Mouse (Mus musculus) hindbrain, postnatal 0 days (tissue): ENCODE measurements around the gene Rps21. TPM values are rescaled to one million over a fixed set of nuclear protein-coding genes. Genes with fewer than 3 reads are reported as not detected.

Source experiments
- ATAC-seq: fragments of 200-750 bp; cut with Nextera tagmentation; 2 replicates; pipeline ENCODE4 v1.8.0; 2017; ENCODE audit warnings: mild to moderate bottlenecking, moderate TSS enrichment, moderate library complexity
- DNase-seq: peaks from one replicate; pipeline ENCODE4 v3.0.0-alpha.2; 2015; ENCODE audit warnings: low spot score
- H3K27ac ChIP-seq: fragments of 300-500 bp; sonication (generic); 2 replicates; pipeline ENCODE4 v1.5.1; 2014; ENCODE audit warnings: mild to moderate bottlenecking
- H3K27me3 ChIP-seq: fragments of 300-500 bp; sonication (generic); 2 replicates; pipeline ENCODE4 v1.6.1; 2014; ENCODE audit warnings: low read length, mixed read lengths; ENCODE audit not compliant: insufficient read depth
- H3K36me3 ChIP-seq: fragments of 300-500 bp; sonication (generic); 2 replicates; pipeline ENCODE4 v1.6.1; 2014; ENCODE audit warnings: low read length, mixed read lengths; ENCODE audit not compliant: insufficient read depth
- H3K4me1 ChIP-seq: fragments of 300-500 bp; sonication (generic); 2 replicates; pipeline ENCODE4 v1.6.1; 2014; ENCODE audit warnings: antibody characterized with exemption, low read length, mixed read lengths; ENCODE audit not compliant: insufficient read depth
- H3K4me2 ChIP-seq: fragments of 300-500 bp; sonication (generic); 2 replicates; pipeline ENCODE4 v1.6.1; 2014; ENCODE audit warnings: low read depth, mild to moderate bottlenecking, low read length, moderate library complexity, mixed read lengths
- H3K4me3 ChIP-seq: fragments of 300-500 bp; sonication (generic); 2 replicates; pipeline ENCODE4 v1.5.1; 2014; ENCODE audit warnings: low read length
- H3K9ac ChIP-seq: fragments of 300-500 bp; sonication (generic); replicated peaks from 2 replicates; pipeline ENCODE4 v1.6.1; 2014; ENCODE audit warnings: mild to moderate bottlenecking, low read length, moderate library complexity, mixed read lengths
- H3K9me3 ChIP-seq: fragments of 300-500 bp; sonication (generic); 2 replicates; pipeline ENCODE4 v1.6.1; 2016; ENCODE audit warnings: low read length, mixed read lengths
- CTCF ChIP-seq: IDR thresholded peaks from 2 replicates; pipeline ENCODE4 v1.5.1; 2016; ENCODE audit warnings: antibody characterized with exemption, control low read depth, low read depth
- WGBS: fragments of 180-500 bp; shearing (Covaris S2); extraction: QIAGEN DNeasy Blood & Tissue Kit; methylation state at CpG from one replicate; pipeline ENCODE4 v1.1.7; 2014; 5-methylcytosine and 5-hydroxymethylcytosine counted together
- microRNA-seq, 2 experiments: library from miRNA; unstranded; fragments of <30 nt; microRNA quantifications; one replicate each; pipeline ENCODE4; 2016
- polyA plus RNA-seq: library from polyadenylated mRNA; unstranded; fragments of >200 nt; fragmentation: Nextera tagmentation; extraction: Ambion mirVana; gene quantifications from 2 replicates; pipeline ENCODE4 v1.2.1, GENCODE M21; 2015
- total RNA-seq: library from RNA; depleted of rRNA; stranded (reverse); fragments of >200 nt; gene quantifications from 2 replicates; pipeline ENCODE4 v1.2.3, GENCODE M21; 2014; rRNA removed

The Rps21 gene
- total and polyA plus RNA-seq, 2 experiments from 2014 or later, result 465 to 857 TPM

- Histone ChIP-seq H3K4me3 (no peak overlapping the region), H3K9me3 (no peaks in the 10 kb centered on the region), H3K4me1 (no peaks in the 10 kb centered on the region), H3K27ac (no peak overlapping the region), H3K36me3 (no peaks in the 10 kb centered on the region), H3K4me2 (no peak overlapping the region), H3K9ac (no peak overlapping the region), H3K27me3 (no peaks in the 10 kb centered on the region)
- no peak for TF ChIP-seq CTCF
- WGBS, result 52% methylated on average over 2 of the region's 2 CpGs
- DNase-seq, result no peak
- ATAC-seq, result no peak
These were observed 50.5 kb downstream of the Rps21 start for GRCm38 (mm10) chr2:180307680-180308079.

Small RNA genes lying within 50 kb of the gene (microRNA-seq; reads per million reads assigned to microRNA genes)
- gene Mir3091, result 0 to 0.88 reads per million in 2 experiments

Other genes starting within 250 kb of the Rps21 start
- gene Lsm14b, start 232.4 kb upstream of the Rps21 start, total RNA-seq, result 88.2 and 102 TPM in 2 replicates
- 21.0 and 21.3 TPM in 2 replicates for gene Lsm14b, start 232.4 kb upstream of the Rps21 start, polyA plus RNA-seq
- 196 and 230 TPM in 2 replicates for gene Psma7, start 214.9 kb upstream of the Rps21 start, total RNA-seq
- 585 TPM in 2 replicates for gene Psma7, start 214.9 kb upstream of the Rps21 start, polyA plus RNA-seq
- gene Ss18l1, start 214.9 kb upstream of the Rps21 start, total RNA-seq, result 80.7 and 100 TPM in 2 replicates
- gene Ss18l1, start 214.9 kb upstream of the Rps21 start, polyA plus RNA-seq, result 34.2 and 37.2 TPM in 2 replicates
- gene Mtg2, start 186.8 kb upstream of the Rps21 start, total RNA-seq, result 17.2 and 17.3 TPM in 2 replicates
- 23.3 and 23.9 TPM in 2 replicates for gene Mtg2, start 186.8 kb upstream of the Rps21 start, polyA plus RNA-seq
- gene Hrh3, start 152.9 kb upstream of the Rps21 start, total RNA-seq, result 5.9 and 11.4 TPM in 2 replicates
- 3.4 and 3.6 TPM in 2 replicates for gene Hrh3, start 152.9 kb upstream of the Rps21 start, polyA plus RNA-seq
- gene Osbpl2, start 138.1 kb upstream of the Rps21 start, total RNA-seq, result 39.2 and 44.0 TPM in 2 replicates
- gene Osbpl2, start 138.1 kb upstream of the Rps21 start, polyA plus RNA-seq, result 56.0 and 57.9 TPM in 2 replicates
- gene Adrm1, start 85.9 kb upstream of the Rps21 start, total RNA-seq, result 107 and 119 TPM in 2 replicates
- 207 and 210 TPM in 2 replicates for gene Adrm1, start 85.9 kb upstream of the Rps21 start, polyA plus RNA-seq
- gene Lama5, start 31.5 kb upstream of the Rps21 start, total RNA-seq, result 10.3 and 16.5 TPM in 2 replicates
- 2.7 and 3.5 TPM in 2 replicates for gene Lama5, start 31.5 kb upstream of the Rps21 start, polyA plus RNA-seq
- gene Cables2, start 16.1 kb downstream of the Rps21 start, total RNA-seq, result 56.8 and 60.5 TPM in 2 replicates
- 25.1 and 26.4 TPM in 2 replicates for gene Cables2, start 16.1 kb downstream of the Rps21 start, polyA plus RNA-seq
- not detected in 2 replicates for gene Rbbp8nl, start 32.5 kb downstream of the Rps21 start, total RNA-seq
- gene Rbbp8nl, start 32.5 kb downstream of the Rps21 start, polyA plus RNA-seq, result not detected in 2 replicates
- not detected in 2 replicates for gene Gata5, start 77.3 kb downstream of the Rps21 start, total RNA-seq
- gene Gata5, start 77.3 kb downstream of the Rps21 start, polyA plus RNA-seq, result not detected in 2 replicates
- gene Slco4a1, start 198.9 kb downstream of the Rps21 start, total RNA-seq, result 4.0 and 5.4 TPM in 2 replicates
- gene Slco4a1, start 198.9 kb downstream of the Rps21 start, polyA plus RNA-seq, result 2.0 and 2.9 TPM in 2 replicates
- gene Ntsr1, start 242.6 kb downstream of the Rps21 start, total RNA-seq, result 9.0 and 11.1 TPM in 2 replicates
- gene Ntsr1, start 242.6 kb downstream of the Rps21 start, polyA plus RNA-seq, result 2.8 and 2.9 TPM in 2 replicates